Mouse (Mus musculus) bone marrow macrophage, adult 2 months (primary cell): ENCODE results near the gene Cited4. TPM values are rescaled to one million over a fixed set of nuclear protein-coding genes. Genes with fewer than 3 reads are reported as not detected.

Source experiments
- H3K27ac ChIP-seq: 2 replicates; pipeline ENCODE4 v1.5.1; 2012; ENCODE audit warnings: low read depth, low read length; ENCODE audit not compliant: insufficient read depth
- H3K4me1 ChIP-seq: 2 replicates; pipeline ENCODE4 v1.6.1; 2012; ENCODE audit warnings: low read length; ENCODE audit not compliant: control insufficient read depth, insufficient read depth
- H3K4me3 ChIP-seq: 2 replicates; pipeline ENCODE4 v1.5.1; 2012; ENCODE audit warnings: mild to moderate bottlenecking, low read length, moderate library complexity; ENCODE audit not compliant: insufficient read depth
- CTCF ChIP-seq: IDR thresholded peaks from 2 replicates; pipeline ENCODE4 v1.5.1; 2012; ENCODE audit warnings: low read depth, mild to moderate bottlenecking, low read length, moderate library complexity
- POLR2A ChIP-seq: IDR thresholded peaks from 2 replicates; pipeline ENCODE4 v1.6.1; 2012; ENCODE audit warnings: mild to moderate bottlenecking, low read depth, low read length, borderline replicate concordance
- polyA plus RNA-seq: library from polyadenylated mRNA; stranded (reverse); fragments of >200 nt; gene quantifications from 2 replicates; pipeline ENCODE4 v1.2.4, GENCODE M21; 2012; ENCODE audit not compliant: missing spikeins, insufficient read depth, insufficient read length

The Cited4 gene
- polyA plus RNA-seq, 1 experiment: not detected

DNA sequence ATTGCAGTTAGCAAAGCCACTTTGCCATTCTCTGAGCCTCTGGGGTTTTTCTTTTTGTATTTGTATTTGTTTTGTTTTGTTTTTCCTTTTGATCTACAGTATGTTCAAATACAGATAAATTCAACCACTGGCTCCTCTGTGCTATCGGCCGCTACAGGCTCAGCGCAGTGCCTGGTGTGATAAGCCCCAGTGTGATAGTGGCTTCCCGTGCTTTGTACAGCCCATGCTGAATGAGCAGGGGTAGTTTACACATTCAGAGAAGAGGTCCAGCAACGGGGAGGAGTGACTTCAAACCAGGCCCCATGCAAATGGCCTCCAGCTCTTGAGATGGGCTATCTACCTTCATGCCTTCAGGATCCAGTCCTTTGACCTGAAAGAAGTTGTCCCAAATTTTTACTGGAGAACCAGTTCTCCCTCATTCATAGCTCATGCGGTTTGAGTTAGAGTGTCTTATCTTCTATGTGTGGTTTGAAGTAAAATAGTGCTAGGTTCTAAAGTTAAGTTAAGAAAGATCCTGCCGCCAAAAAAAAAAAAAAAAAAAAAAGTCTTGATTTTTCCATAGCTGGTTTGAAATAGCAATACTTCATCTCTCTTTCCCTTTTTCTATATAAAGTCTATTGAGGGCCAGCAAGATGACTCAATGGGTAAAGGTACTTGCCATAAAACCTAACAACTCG lies 8.5 kb downstream of the Cited4 start:
- Histone ChIP-seq H3K4me3 (no peak overlapping the region), H3K4me1 (no peaks in the 10 kb centered on the region), H3K27ac (no peak overlapping the region)
- TF ChIP-seq POLR2A (no peak), CTCF (no peak)

DNA sequence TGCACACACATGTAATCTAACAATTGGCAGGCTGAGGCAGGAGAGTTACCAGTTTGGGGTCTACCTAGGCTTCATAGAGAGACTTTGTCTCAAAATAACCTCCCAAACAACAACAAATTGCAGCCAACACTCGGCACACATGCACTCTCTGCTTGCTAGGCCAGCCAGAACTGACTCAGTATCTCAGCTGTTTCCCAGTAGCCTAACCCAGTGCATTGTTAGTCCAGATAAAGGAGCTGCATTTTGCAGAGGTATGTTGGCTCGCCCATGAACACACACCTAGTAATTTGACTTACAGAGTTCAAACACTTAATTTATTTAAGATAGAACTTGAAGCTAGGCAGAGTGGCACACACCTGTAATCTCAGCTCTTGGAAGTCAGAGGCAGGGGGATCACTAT lies 9.3 kb downstream of the Cited4 start:
- no peak overlapping the region for H3K27ac ChIP-seq
- no peak overlapping the region for H3K4me3 ChIP-seq
- TF ChIP-seq CTCF (no peak), POLR2A (no peak)
- no peaks in the 10 kb centered on the region for H3K4me1 ChIP-seq

- no peak overlapping the region for H3K27ac ChIP-seq
- no peak for TF ChIP-seq POLR2A
- TF ChIP-seq CTCF: peak; percentile 92
- no peak overlapping the region for H3K4me3 ChIP-seq
- no peaks in the 10 kb centered on the region for H3K4me1 ChIP-seq
Observed at GRCm38 (mm10) chr4:120680953-120681352, 14.6 kb downstream of the Cited4 start.

DNA sequence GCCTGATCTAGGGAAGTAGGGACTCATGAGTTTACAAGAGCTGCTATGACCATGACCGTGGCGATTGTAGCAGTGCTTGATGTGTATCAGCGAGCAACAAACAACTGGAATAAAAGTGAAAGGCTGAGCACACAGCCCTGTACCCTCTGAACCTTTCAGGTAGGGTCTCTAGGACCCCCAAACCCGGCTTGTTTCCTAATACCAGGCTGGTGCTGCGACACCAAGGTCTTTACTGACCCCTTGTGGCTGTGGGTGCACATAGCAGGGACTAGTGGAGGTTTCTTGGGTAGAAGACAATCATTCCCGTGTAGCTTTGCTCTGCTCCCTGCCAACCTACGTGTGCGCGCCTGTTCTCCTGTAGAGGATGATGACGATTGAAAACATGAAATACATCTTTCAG lies 15.8 kb downstream of the Cited4 start:
- Histone ChIP-seq H3K27ac (no peak overlapping the region), H3K4me1 (no peaks in the 10 kb centered on the region), H3K4me3 (no peak overlapping the region)
- peak; percentile 94 for TF ChIP-seq CTCF
- no peak for TF ChIP-seq POLR2A

DNA sequence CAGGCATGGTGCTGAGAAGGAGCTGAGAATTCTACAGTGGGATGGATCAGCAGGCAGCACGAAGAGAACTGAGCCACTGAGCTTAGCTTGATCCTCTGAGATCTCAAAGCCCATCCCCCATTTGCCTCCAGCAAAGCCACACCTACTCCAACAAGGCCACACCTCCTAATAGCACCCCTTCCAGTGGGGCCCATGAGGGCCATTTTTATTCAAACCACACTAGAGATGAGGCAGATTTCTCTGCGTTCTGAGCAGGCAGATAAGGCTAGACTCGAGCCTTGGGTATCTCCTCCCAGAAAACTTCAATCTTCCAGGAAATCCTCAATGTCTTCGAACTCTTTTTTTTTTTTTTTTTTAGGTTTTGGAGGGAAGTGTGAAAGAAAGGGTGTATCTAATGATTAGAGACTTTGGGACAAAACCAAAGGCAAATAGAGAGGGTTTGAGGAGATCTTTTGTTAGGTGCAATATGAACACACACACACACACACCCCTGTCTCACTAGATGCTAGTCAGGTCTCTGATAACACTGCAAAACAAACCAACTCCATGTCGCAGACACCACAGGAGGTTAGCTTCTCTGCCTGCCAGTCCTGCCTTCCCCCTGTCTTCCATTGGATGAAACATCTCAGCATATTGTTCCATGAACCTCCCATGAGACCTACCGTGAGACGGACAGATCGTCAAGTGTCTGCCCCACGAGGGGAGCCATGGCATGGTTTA lies 17.1 kb downstream of the Cited4 start:
- Histone ChIP-seq H3K27ac (no peak overlapping the region), H3K4me3 (no peak overlapping the region), H3K4me1 (no peaks in the 10 kb centered on the region)
- TF ChIP-seq CTCF: no peak
- no peak for TF ChIP-seq POLR2A

DNA sequence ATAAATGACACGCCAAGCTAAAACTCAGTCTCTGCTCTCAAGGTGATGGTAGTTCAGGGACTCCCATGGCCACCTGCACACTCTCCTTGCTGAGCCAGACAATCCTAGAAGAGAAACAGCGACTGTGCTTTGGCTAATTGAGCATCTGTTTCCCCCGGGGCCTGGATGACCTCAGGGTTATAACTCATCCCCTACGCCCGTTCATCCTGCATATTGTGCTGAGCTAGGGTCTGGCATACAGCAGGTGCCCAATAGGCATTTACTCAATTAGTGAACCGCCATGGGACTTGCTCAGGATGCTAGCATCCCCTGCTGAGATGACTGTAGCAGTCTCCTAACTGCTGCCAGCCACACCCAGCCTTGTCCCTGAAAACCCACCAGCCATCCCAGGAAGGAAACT lies 20.9 kb downstream of the Cited4 start:
- Histone ChIP-seq H3K27ac (no peak overlapping the region), H3K4me3 (no peak overlapping the region), H3K4me1 (no peaks in the 10 kb centered on the region)
- no peak for TF ChIP-seq POLR2A
- TF ChIP-seq CTCF: no peak

GRCm38 (mm10) chr4:120689317-120689716 lies 22.9 kb downstream of the Cited4 start:
- no peaks in the 10 kb centered on the region for H3K4me1 ChIP-seq
- H3K4me3 ChIP-seq: no peak overlapping the region
- TF ChIP-seq POLR2A: no peak
- no peak overlapping the region for H3K27ac ChIP-seq

DNA sequence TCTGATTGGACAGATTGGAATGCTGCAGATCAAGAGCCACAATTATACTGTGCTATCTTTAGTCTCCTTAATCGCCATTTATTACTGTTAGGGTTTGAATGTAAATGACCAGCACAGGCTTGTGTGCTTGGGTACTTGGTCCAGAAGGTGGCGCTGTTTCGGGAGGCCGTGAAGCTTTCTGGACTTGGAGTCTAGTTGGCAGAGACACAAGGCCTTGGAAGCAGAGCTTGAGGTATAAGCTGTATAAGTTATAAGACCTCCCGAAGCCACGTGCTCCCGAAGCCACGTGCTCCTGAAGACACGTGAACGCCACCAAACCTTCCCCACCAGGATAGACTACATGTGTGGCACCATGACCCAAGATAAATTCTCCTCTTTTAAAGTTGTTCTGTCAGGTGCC lies 26.3 kb downstream of the Cited4 start:
- TF ChIP-seq POLR2A: no peak
- TF ChIP-seq CTCF: peak; percentile 73
- Histone ChIP-seq H3K4me3 (no peak overlapping the region), H3K27ac (no peak overlapping the region), H3K4me1 (no peaks in the 10 kb centered on the region)

DNA sequence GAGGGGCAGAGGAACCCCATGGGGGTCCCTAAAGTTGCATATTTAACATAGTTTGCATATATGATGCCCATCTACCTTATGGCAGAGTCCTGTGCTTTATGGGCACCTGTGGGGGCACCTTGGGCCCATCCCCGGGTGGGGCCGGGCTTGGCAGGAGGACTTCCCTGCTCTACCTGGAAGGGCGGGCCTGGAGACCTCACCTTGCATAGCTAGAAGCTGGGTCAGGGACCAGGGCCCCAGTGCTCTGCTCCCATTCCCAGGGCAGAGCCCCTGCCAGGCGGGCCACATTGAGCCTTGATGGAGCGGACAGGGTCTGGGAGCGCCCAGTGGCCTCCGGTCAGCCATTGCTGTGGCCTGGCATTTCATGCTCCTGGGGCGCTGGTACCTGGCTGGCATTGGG lies 31.0 kb downstream of the Cited4 start:
- Histone ChIP-seq H3K27ac (no peak overlapping the region), H3K4me3 (no peak overlapping the region), H3K4me1 (no peaks in the 10 kb centered on the region)
- TF ChIP-seq POLR2A (no peak), CTCF (no peak)

DNA sequence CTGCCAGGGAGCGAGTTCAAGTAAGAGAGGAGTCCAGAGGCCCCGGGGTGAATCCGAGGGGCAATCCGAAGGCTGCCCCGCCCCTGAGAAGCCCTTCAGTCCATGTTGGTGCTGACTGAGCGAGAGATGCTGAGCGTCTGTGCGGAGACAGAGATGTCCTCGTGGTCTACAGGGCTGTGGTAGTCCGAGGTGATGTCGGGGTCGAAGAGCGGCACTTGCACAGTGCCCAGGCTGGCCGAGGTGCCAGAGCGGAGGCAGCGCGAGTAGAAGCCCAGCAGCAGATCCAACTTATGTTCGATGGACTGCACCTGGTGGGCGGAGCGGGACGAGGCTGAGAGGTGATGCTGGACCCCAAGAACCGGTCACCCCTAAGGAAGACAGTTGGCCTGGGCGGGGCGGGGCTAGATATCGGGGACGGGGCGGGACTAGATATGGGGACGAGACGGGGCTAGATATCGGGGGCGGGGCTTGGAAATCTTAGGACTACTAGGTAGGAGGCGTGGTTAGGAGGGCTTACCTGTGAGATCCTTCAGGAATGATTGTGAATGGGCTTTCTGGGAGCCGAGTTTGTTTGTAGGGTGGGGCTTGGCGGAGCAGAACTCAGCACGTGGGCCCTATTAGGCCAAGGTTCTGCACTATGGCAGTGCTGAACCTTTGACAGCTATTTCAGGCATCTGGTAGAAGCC lies 31.6 kb downstream of the Cited4 start:
- no peak overlapping the region for H3K27ac ChIP-seq
- no peak overlapping the region for H3K4me3 ChIP-seq
- no peaks in the 10 kb centered on the region for H3K4me1 ChIP-seq
- TF ChIP-seq CTCF: no peak
- no peak for TF ChIP-seq POLR2A
